Mouse (Mus musculus) liver, adult 2 months (tissue): ENCODE data around the gene Cep112. TPM values are rescaled to one million over a fixed set of nuclear protein-coding genes. Genes with fewer than 3 reads are reported as not detected.

Experiments
- DNase-seq: peaks from one replicate; pipeline ENCODE4 v3.0.0-alpha.2; 2011; ENCODE audit warnings: low read depth, low spot score; ENCODE audit errors: extremely low read depth
- H3K27ac ChIP-seq: fragments of 200-500 bp; replicated peaks from 2 replicates; pipeline ENCODE4 v1.5.1; 2012; ENCODE audit warnings: low read depth, mild to moderate bottlenecking, control low read depth, inconsistent platforms, low read length; ENCODE audit not compliant: insufficient read depth
- H3K27me3 ChIP-seq: fragments of 200-500 bp; 2 replicates; pipeline ENCODE4 v1.6.1; 2012; ENCODE audit warnings: mild to moderate bottlenecking, moderate library complexity, low read length, inconsistent platforms; ENCODE audit not compliant: control insufficient read depth, insufficient read depth
- H3K36me3 ChIP-seq: fragments of 200-500 bp; 2 replicates; pipeline ENCODE4 v1.6.1; 2012; ENCODE audit warnings: low read length, inconsistent platforms; ENCODE audit not compliant: control insufficient read depth, insufficient read depth
- H3K4me1 ChIP-seq: fragments of 200-500 bp; 2 replicates; pipeline ENCODE4 v1.6.1; 2011; ENCODE audit warnings: low read length; ENCODE audit not compliant: control insufficient read depth, insufficient read depth
- H3K4me3 ChIP-seq: fragments of 200-500 bp; 2 replicates; pipeline ENCODE4 v1.5.1; 2011; ENCODE audit warnings: low read depth, mild to moderate bottlenecking, control low read depth, low read length, moderate library complexity; ENCODE audit not compliant: insufficient read depth
- H3K79me2 ChIP-seq: fragments of 200-500 bp; 2 replicates; pipeline ENCODE4 v1.6.1; 2012; ENCODE audit warnings: inconsistent platforms, mild to moderate bottlenecking, low read length, moderate library complexity; ENCODE audit not compliant: control insufficient read depth, insufficient read depth
- H3K9ac ChIP-seq: fragments of 200-500 bp; 2 replicates; pipeline ENCODE4 v1.6.1; 2012; ENCODE audit warnings: low read depth, mild to moderate bottlenecking, control low read depth, inconsistent platforms, low read length
- CTCF ChIP-seq: fragments of 200-500 bp; IDR thresholded peaks from 2 replicates; pipeline ENCODE4 v1.5.1; 2011; ENCODE audit warnings: low read depth, low read length, control low read depth
- POLR2A ChIP-seq: fragments of 200-500 bp; IDR thresholded peaks from 2 replicates; pipeline ENCODE4 v1.6.1; 2011; ENCODE audit warnings: low read length, control low read depth; ENCODE audit not compliant: insufficient read depth; ENCODE audit errors: extremely low read depth
- WGBS: fragments of 180-500 bp; shearing (Covaris S2); methylation state at CpG from one replicate; pipeline ENCODE4 v1.1.7; 2018; 5-methylcytosine and 5-hydroxymethylcytosine counted together
- polyA plus RNA-seq: library from polyadenylated mRNA; depleted of rRNA; stranded (reverse); fragments of >200 nt; gene quantifications from 2 replicates; pipeline ENCODE4 v1.2.3, GENCODE M21; 2012
- total RNA-seq: library from RNA; depleted of rRNA; stranded (reverse); fragments of >200 nt; gene quantifications from 2 replicates; pipeline ENCODE4 v1.2.3, GENCODE M21; 2014

The Cep112 gene
- total and polyA plus RNA-seq, 2 experiments: 0.21 to 0.65 TPM

- Histone ChIP-seq H3K4me1 (no peaks in the 10 kb centered on the region), H3K9ac (no peak overlapping the region)
These were observed 257.0 kb downstream of the Cep112 start for GRCm38 (mm10) chr11:108682014-108682413.

DNA sequence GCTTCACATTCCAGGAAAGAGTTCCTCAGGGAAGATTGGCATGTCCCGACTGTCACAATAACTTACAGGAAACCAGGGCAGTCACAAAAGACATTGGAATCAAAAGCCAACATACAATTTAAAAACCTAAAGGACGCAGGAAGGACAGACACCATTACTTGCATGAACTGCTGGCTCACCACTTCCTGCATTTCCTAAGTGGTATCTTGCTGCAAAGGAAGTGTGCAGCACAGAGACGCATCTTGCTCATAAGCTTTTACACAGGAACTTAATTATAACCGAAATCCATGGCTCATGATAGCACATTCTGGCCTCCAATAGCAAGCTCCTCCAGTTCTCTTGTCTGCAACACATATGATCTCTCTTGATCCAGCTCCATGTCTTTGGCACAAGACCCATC is 271.6 kb downstream of the Cep112 start:
- Histone ChIP-seq H3K4me1 (no peaks in the 10 kb centered on the region), H3K9ac (no peak overlapping the region), H3K79me2 (no peaks in the 10 kb centered on the region), H3K36me3 (no peaks in the 10 kb centered on the region), H3K27me3 (no peaks in the 10 kb centered on the region), H3K4me3 (no peak overlapping the region), H3K27ac (no peak overlapping the region)
- peak; percentile 1 for DNase-seq
- TF ChIP-seq CTCF (no peak), POLR2A (no peak)
- WGBS: 81% methylated on average over 4 of the region's 4 CpGs

More at GRCm38 (mm10) chr11:108682014-108682413, 257.0 kb downstream of the Cep112 start:
- Histone ChIP-seq H3K79me2 (no peaks in the 10 kb centered on the region), H3K27me3 (no peaks in the 10 kb centered on the region), H3K4me3 (no peak overlapping the region), H3K36me3 (no peaks in the 10 kb centered on the region), H3K27ac (no peak overlapping the region)
- TF ChIP-seq CTCF: no peak
- no peak for TF ChIP-seq POLR2A
- no peak for DNase-seq
- 86% methylated on average over 3 of the region's 3 CpGs for WGBS

GRCm38 (mm10) chr11:108752301-108752700 is 327.3 kb downstream of the Cep112 start:
- Histone ChIP-seq H3K79me2 (no peaks in the 10 kb centered on the region), H3K27me3 (no peaks in the 10 kb centered on the region), H3K4me3 (no peak overlapping the region), H3K27ac (no peak overlapping the region), H3K9ac (no peak overlapping the region), H3K4me1 (peaks cover 7% of the 10 kb centered on the region), H3K36me3 (no peaks in the 10 kb centered on the region)
- TF ChIP-seq CTCF: 0 out of 2 replicates have a peak, but pooled peaks have one; percentile 22
- no peak for TF ChIP-seq POLR2A
- peak; percentile 95 for DNase-seq
- WGBS: 9% methylated on average over 7 of the region's 7 CpGs

DNA sequence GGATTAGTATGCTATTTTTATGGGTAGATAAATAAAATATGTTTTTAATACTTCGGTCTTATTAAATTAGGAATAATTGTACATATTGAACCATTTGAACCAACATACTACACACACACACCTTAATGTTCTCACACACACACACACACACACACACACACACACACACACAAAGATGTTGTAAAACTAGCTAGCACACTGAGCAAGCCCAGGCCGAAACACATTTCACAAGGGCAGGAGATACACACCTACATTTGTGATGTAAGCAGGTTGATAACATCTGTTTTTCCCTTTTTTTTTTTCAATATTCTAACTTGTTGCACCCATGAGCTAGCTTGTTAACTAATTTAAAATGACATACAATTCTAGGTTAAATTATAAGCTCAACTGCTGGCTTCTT is 327.8 kb downstream of the Cep112 start:
- no peak for TF ChIP-seq POLR2A
- TF ChIP-seq CTCF: no peak
- 34% methylated on average over 2 of the region's 2 CpGs for WGBS
- peak overlapping the region; percentile 48; the same call in 1 of the 2 replicates for H3K27ac ChIP-seq
- no peaks in the 10 kb centered on the region for H3K36me3 ChIP-seq
- H3K27me3 ChIP-seq: no peaks in the 10 kb centered on the region
- no peak overlapping the region for H3K9ac ChIP-seq
- H3K4me1 ChIP-seq: peaks cover 7% of the 10 kb centered on the region
- no peaks in the 10 kb centered on the region for H3K79me2 ChIP-seq
- H3K4me3 ChIP-seq: no peak overlapping the region
- DNase-seq: no peak

DNA sequence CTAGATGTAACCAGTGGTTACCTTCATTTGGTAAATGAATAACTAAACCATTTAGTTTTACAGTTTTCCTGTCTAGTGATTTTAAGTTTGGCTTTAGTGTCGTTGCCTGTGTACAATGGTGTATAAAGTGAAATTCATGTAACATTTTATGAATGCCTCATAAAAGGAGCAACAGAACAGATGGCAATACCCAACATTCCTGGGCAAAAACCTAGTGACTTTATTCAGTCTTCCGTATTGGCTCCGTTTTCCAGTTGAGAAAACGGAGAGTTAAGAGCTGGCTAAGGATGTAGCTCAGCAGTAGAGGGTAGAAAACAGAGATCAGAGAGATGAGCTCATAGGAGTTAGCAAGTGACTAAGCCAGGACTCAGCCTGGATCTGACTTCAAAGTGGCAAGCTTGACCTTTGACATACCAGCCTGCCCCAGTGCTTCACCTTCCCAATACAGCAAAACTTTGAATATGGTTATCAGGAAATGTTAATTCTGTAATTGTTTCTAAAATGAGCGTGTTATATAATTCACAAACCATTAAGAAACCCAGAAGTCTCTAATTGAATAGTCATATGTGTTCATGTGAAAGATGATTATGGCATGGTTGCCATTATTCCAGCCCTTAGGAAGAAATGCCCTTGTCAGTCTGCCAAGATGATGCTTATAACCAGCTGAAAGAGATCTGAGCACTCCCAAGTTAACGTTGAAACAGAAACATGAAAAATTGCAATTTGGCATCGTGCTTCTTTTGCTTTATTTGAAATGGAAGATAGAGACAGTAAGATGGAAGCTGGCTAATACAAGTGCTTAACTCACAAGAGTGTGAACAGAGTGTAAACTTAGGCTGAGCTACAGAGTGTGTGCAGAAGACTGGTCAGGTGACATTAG is 328.6 kb downstream of the Cep112 start:
- no peak for TF ChIP-seq CTCF
- no peak for TF ChIP-seq POLR2A
- H3K27ac ChIP-seq: peak overlapping the region; percentile 48; the same call in 1 of the 2 replicates
- H3K79me2 ChIP-seq: no peaks in the 10 kb centered on the region
- no peak overlapping the region for H3K9ac ChIP-seq
- H3K4me3 ChIP-seq: no peak overlapping the region
- H3K27me3 ChIP-seq: no peaks in the 10 kb centered on the region
- peaks cover 7% of the 10 kb centered on the region for H3K4me1 ChIP-seq
- no peaks in the 10 kb centered on the region for H3K36me3 ChIP-seq
- DNase-seq: peak; percentile 70
- 55% methylated on average over 7 of the region's 7 CpGs for WGBS

DNA sequence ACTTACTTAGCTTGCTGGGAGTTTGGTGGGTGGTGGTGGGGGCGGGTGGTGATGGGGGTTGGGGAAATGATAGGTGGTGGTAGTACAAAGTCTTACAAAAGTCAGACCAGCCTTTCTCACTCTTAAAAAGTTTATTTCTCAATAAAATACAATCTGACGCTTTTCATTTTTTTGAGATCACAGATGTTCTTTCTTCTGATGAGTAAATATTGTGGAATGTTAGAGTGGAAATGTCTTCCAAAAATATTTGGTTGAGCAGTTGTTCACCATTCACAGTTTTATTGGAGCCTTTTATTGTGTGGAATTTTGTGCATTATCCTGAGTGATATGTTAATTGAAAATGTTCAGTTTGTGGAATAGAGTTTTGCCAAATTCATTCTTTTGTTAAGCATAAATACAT is 332.2 kb downstream of the Cep112 start:
- Histone ChIP-seq H3K79me2 (no peaks in the 10 kb centered on the region), H3K4me3 (no peak overlapping the region), H3K27me3 (no peaks in the 10 kb centered on the region), H3K27ac (no peak overlapping the region), H3K9ac (no peak overlapping the region), H3K36me3 (no peaks in the 10 kb centered on the region), H3K4me1 (peaks cover 4% of the 10 kb centered on the region)
- no peak for TF ChIP-seq POLR2A
- TF ChIP-seq CTCF: no peak
- WGBS: 90% methylated on average over 2 of the region's 2 CpGs
- no peak for DNase-seq
